Mouse (Mus musculus) hindbrain, embryonic 14.5 days (tissue): ENCODE data around the gene Fam151a. TPM values are rescaled to one million over a fixed set of nuclear protein-coding genes. Genes with fewer than 3 reads are reported as not detected.
"Not testable (repeated sequence)": the region's sequence is repeated elsewhere in the genome, so short reads cannot be mapped to it uniquely, and the experiment has no call there.

Source experiments
- ATAC-seq: fragments of 200-750 bp; cut with Nextera tagmentation; 2 replicates; pipeline ENCODE4 v1.8.0; 2017; ENCODE audit warnings: moderate number of reproducible peaks, mild to moderate bottlenecking, moderate TSS enrichment, moderate library complexity; ENCODE audit not compliant: low FRiP score
- DNase-seq: peaks from one replicate; pipeline ENCODE4 v3.0.0-alpha.2; 2015; ENCODE audit warnings: low spot score
- H3K27ac ChIP-seq: fragments of 300-500 bp; sonication (generic); 2 replicates; pipeline ENCODE4 v1.5.1; 2014; ENCODE audit warnings: mild to moderate bottlenecking, moderate library complexity
- H3K27me3 ChIP-seq: fragments of 300-500 bp; sonication (generic); 2 replicates; pipeline ENCODE4 v1.6.1; 2014; ENCODE audit warnings: mild to moderate bottlenecking, low read length, mixed read lengths; ENCODE audit not compliant: control insufficient read depth, insufficient read depth
- H3K36me3 ChIP-seq: fragments of 300-500 bp; sonication (generic); replicated peaks from 2 replicates; pipeline ENCODE4 v1.6.1; 2014; ENCODE audit not compliant: control insufficient read depth, insufficient read depth
- H3K4me1 ChIP-seq: fragments of 300-500 bp; sonication (generic); replicated peaks from 2 replicates; pipeline ENCODE4 v1.6.1; 2014; ENCODE audit warnings: antibody characterized with exemption, low read length, mixed read lengths; ENCODE audit not compliant: control insufficient read depth, insufficient read depth
- H3K4me2 ChIP-seq: fragments of 300-500 bp; sonication (generic); replicated peaks from 2 replicates; pipeline ENCODE4 v1.6.1; 2014; ENCODE audit warnings: mild to moderate bottlenecking, moderate library complexity
- H3K4me3 ChIP-seq: fragments of 300-500 bp; sonication (generic); replicated peaks from 2 replicates; pipeline ENCODE4 v1.5.1; 2014; ENCODE audit warnings: mild to moderate bottlenecking, low read length
- H3K9ac ChIP-seq: fragments of 300-500 bp; sonication (generic); 2 replicates; pipeline ENCODE4 v1.6.1; 2014
- H3K9me3 ChIP-seq: fragments of 300-500 bp; sonication (generic); 2 replicates; pipeline ENCODE4 v1.6.1; 2016; ENCODE audit warnings: low read length; ENCODE audit not compliant: control insufficient read depth
- WGBS: fragments of 180-500 bp; shearing (Covaris S2); extraction: QIAGEN DNeasy Blood & Tissue Kit; methylation state at CpG from one replicate; pipeline ENCODE4 v1.1.7; 2014; 5-methylcytosine and 5-hydroxymethylcytosine counted together
- polyA plus RNA-seq: library from polyadenylated mRNA; unstranded; fragments of >200 nt; fragmentation: Nextera tagmentation; extraction: Ambion mirVana; gene quantifications from 2 replicates; pipeline ENCODE4 v1.2.1, GENCODE M21; 2014

The Fam151a gene
- polyA plus RNA-seq, 1 experiment from 2014 or later, result not detected

DNA sequence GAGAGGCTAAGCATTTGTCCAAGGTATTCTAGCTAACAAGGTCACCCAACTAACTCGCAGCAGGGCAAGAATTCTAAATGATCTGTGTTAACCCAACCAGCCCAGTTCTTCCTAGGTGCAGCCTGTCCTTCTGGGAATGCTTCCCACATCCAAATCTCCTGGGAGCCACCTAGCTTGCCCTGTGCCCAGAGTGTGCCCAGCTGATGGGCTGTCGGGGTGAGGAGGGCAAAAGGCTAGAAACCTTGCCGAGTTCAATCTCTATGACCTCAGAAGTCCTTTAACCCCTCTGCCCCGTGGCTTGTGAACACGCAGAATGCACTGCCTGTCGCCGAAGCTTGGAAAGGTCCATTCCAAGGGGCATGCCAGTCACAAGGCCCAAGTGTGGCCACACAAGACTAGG is 30.5 kb downstream of the Fam151a start:
- no peak for ATAC-seq
- Histone ChIP-seq H3K4me3 (no peak overlapping the region), H3K9ac (no peak overlapping the region), H3K4me2 (no peak overlapping the region), H3K27ac (no peak overlapping the region), H3K4me1 (no peaks in the 10 kb centered on the region), H3K36me3 (no peaks in the 10 kb centered on the region), H3K9me3 (no peaks in the 10 kb centered on the region), H3K27me3 (no peaks in the 10 kb centered on the region)
- no peak for DNase-seq
- 53% methylated on average over 7 of the region's 7 CpGs for WGBS

DNA sequence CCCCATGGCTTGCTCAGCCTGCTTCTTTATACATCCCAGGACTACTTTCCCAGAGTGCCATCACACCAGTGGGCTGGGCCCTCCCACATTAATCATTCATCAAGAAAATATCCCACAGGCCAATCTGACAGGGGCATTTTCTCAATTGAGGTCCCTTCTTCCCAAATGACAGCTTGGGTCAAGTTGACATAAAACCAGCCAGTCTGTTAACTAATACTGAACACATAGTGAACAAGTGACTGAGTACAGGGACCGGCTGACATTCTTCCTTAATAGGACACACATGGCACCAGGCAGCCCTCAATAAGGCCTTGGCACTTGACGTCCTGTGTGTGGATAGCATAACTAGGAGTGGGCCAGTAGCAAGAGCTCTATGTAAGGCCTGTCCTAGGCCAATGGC is 35.6 kb downstream of the Fam151a start:
- DNase-seq (no peak), ATAC-seq (no peak)
- Histone ChIP-seq H3K27ac (no peak overlapping the region), H3K36me3 (no peaks in the 10 kb centered on the region), H3K27me3 (no peaks in the 10 kb centered on the region), H3K9ac (no peak overlapping the region), H3K4me3 (no peak overlapping the region), H3K4me1 (no peaks in the 10 kb centered on the region), H3K9me3 (no peaks in the 10 kb centered on the region), H3K4me2 (no peak overlapping the region)
- WGBS, result 82% methylated on average over 2 of the region's 2 CpGs

GRCm38 (mm10) chr4:106772558-106772957 is 38.9 kb downstream of the Fam151a start:
- ATAC-seq (no peak), DNase-seq (no peak)
- no peaks in the 10 kb centered on the region for H3K36me3 ChIP-seq
- H3K4me1 ChIP-seq, result peaks cover 12% of the 10 kb centered on the region
- no peaks in the 10 kb centered on the region for H3K27me3 ChIP-seq
- no peak overlapping the region for H3K4me3 ChIP-seq
- 94% methylated on average over 1 of the region's 1 CpGs for WGBS
- no peak overlapping the region for H3K4me2 ChIP-seq
- no peak overlapping the region for H3K9ac ChIP-seq
- no peak overlapping the region for H3K27ac ChIP-seq
- no peaks in the 10 kb centered on the region for H3K9me3 ChIP-seq

GRCm38 (mm10) chr4:106775767-106776166 is 42.1 kb downstream of the Fam151a start:
- not testable (repeated sequence) for H3K9me3 ChIP-seq, H3K9ac ChIP-seq, H3K4me3 ChIP-seq, H3K27ac ChIP-seq, H3K27me3 ChIP-seq, H3K4me2 ChIP-seq, ATAC-seq, H3K36me3 ChIP-seq, DNase-seq
- 92% methylated on average over 6 of the region's 6 CpGs for WGBS
- peaks cover 32% of the 10 kb centered on the region for H3K4me1 ChIP-seq

GRCm38 (mm10) chr4:106776998-106777397 is 43.3 kb downstream of the Fam151a start:
- Histone ChIP-seq H3K36me3 (no peaks in the 10 kb centered on the region), H3K4me3 (no peak overlapping the region), H3K9ac (peak overlapping the region; percentile 24; the same call in 1 of the 2 replicates), H3K4me2 (no peak overlapping the region), H3K9me3 (no peaks in the 10 kb centered on the region), H3K27me3 (no peaks in the 10 kb centered on the region), H3K4me1 (peaks cover 34% of the 10 kb centered on the region), H3K27ac (peak overlapping the region; percentile 76)
- peak; percentile 82 for DNase-seq
- peak; percentile 64 for ATAC-seq
- WGBS, result 9% methylated on average over 3 of the region's 3 CpGs

GRCm38 (mm10) chr4:106778116-106778788 is 44.6 kb downstream of the Fam151a start:
- H3K4me3 ChIP-seq, result no peak overlapping the region
- H3K4me1 ChIP-seq, result peaks cover 34% of the 10 kb centered on the region
- H3K9me3 ChIP-seq, result no peaks in the 10 kb centered on the region
- peak; percentile 82 for ATAC-seq
- H3K36me3 ChIP-seq, result no peaks in the 10 kb centered on the region
- no peak overlapping the region for H3K4me2 ChIP-seq
- peak overlapping the region; percentile 76 for H3K27ac ChIP-seq
- DNase-seq, result peak; percentile 82
- H3K27me3 ChIP-seq, result no peaks in the 10 kb centered on the region
- WGBS, result 36% methylated on average over 5 of the region's 5 CpGs
- no peak overlapping the region for H3K9ac ChIP-seq

DNA sequence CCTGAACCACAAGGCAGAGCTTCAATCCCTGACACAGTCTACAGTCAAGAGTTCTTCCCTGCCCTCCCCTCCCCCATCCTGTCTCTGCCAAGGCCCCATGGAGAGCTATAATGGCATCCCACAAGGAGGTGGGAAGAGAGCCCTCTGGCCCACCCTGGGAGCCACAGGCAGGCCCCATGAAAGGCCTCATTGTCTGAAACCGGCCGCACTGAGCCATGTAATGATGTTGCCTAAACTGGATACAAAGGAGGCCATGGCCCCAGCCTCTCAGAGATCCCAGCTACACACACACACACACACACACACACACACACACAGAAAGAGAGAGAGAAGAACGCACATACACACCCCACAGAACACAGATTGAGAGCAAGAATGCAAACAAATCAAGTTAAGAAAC is 46.4 kb downstream of the Fam151a start:
- ATAC-seq, result peak; percentile 81
- H3K9me3 ChIP-seq, result no peaks in the 10 kb centered on the region
- no peak overlapping the region for H3K27ac ChIP-seq
- peaks cover 34% of the 10 kb centered on the region for H3K4me1 ChIP-seq
- H3K4me3 ChIP-seq, result no peak overlapping the region
- H3K9ac ChIP-seq, result no peak overlapping the region
- WGBS, result 8% methylated on average over 3 of the region's 3 CpGs
- no peaks in the 10 kb centered on the region for H3K27me3 ChIP-seq
- H3K4me2 ChIP-seq, result no peak overlapping the region
- H3K36me3 ChIP-seq, result no peaks in the 10 kb centered on the region
- DNase-seq, result no peak

DNA sequence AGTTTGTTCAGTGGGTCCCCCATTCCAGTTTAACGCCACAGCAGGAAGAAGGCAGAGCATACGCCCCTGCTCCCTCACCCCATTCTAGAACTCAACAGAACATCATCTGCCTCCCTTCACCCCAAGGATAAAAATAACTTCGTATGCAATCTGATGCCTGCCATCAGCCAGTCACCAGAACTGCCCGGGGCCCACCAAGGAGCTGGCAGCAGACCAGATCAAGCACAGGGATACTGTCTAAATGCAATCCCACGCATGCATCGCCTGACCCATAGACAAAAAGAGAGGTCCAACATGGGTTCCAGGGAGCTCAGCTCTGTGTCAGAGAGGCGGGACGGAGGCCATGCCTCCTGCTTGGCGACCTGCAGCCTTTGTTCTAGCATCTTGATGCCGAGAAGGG is 49.4 kb downstream of the Fam151a start:
- H3K4me2 ChIP-seq, result no peak overlapping the region
- H3K4me3 ChIP-seq, result no peak overlapping the region
- H3K9me3 ChIP-seq, result no peaks in the 10 kb centered on the region
- no peaks in the 10 kb centered on the region for H3K27me3 ChIP-seq
- no peak overlapping the region for H3K27ac ChIP-seq
- H3K36me3 ChIP-seq, result no peaks in the 10 kb centered on the region
- ATAC-seq, result no peak
- no peak overlapping the region for H3K9ac ChIP-seq
- peaks cover 43% of the 10 kb centered on the region for H3K4me1 ChIP-seq
- no peak for DNase-seq
- 66% methylated on average over 10 of the region's 10 CpGs for WGBS

- no peaks in the 10 kb centered on the region for H3K36me3 ChIP-seq
- peaks cover 32% of the 10 kb centered on the region for H3K4me1 ChIP-seq
- DNase-seq (no peak), ATAC-seq (no peak)
- 93% methylated on average over 7 of the region's 7 CpGs for WGBS
- H3K9me3 ChIP-seq, result no peaks in the 10 kb centered on the region
- no peak overlapping the region for H3K9ac ChIP-seq
- no peaks in the 10 kb centered on the region for H3K27me3 ChIP-seq
- H3K4me3 ChIP-seq, result no peak overlapping the region
- no peak overlapping the region for H3K4me2 ChIP-seq
- H3K27ac ChIP-seq, result no peak overlapping the region
Measured at GRCm38 (mm10) chr4:106784806-106785205, 51.1 kb downstream of the Fam151a start.

DNA sequence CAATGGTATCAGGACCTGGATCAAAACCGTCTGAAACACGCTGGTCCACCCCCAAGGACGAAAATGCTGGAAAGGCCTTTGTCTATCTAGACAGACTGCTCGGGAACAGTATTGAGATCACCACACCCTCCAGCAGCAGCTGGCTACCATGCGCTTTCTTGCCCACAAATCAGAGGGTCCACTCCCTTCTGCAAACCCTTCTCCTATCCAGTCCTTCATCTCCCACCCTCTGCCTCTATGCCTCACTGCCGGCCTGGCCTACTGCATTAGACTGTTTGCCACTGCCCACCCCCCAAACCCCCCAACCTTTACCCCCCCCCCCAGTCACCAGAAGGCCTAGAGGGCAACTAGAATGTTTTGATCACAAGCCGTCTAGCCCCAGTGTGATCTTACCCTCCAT is 51.7 kb downstream of the Fam151a start:
- no peaks in the 10 kb centered on the region for H3K27me3 ChIP-seq
- H3K4me3 ChIP-seq, result no peak overlapping the region
- no peaks in the 10 kb centered on the region for H3K36me3 ChIP-seq
- H3K4me1 ChIP-seq, result peaks cover 32% of the 10 kb centered on the region
- 40% methylated on average over 7 of the region's 7 CpGs for WGBS
- H3K27ac ChIP-seq, result peak overlapping the region; percentile 83
- no peak overlapping the region for H3K4me2 ChIP-seq
- DNase-seq, result no peak
- H3K9ac ChIP-seq, result no peak overlapping the region; the same call in 1 of the 2 replicates
- ATAC-seq, result peak; percentile 3; the same call in 1 of the 2 replicates
- H3K9me3 ChIP-seq, result no peaks in the 10 kb centered on the region
